Mouse (Mus musculus) heart, postnatal 36 days (tissue): Measurements from ENCODE around the gene P3h3. TPM values are rescaled to one million over a fixed set of nuclear protein-coding genes. Genes with fewer than 3 reads are reported as not detected.
"Not testable (repeated sequence)": the region's sequence is repeated elsewhere in the genome, so short reads cannot be mapped to it uniquely, and the experiment has no call there.

Source experiments
- DNase-seq, 2 experiments: peaks; one replicate each; pipeline ENCODE4 v3.0.0; 2021 to 2022
- intact Hi-C: fragments of 180-260 bp; cut with DNase I; formaldehyde crosslinking; loops from one replicate; pipeline ENCODE4 v1.15.1; 2025
- total RNA-seq, 2 experiments: library from RNA; stranded (reverse); gene quantifications; 2 replicates each; pipeline ENCODE4 v1.2.3; 2021

P3h3 gene
- total RNA-seq, 2 experiments from 2014 or later: 10.7 to 11.6 TPM

GRCm38 (mm10) chr6:124811701-124812560, 45.6 kb downstream of the P3h3 start:
- intact Hi-C loops: no loop called here
- no peak for DNase-seq

GRCm38 (mm10) chr6:124811403-124811665, 46.2 kb downstream of the P3h3 start:
- DNase-seq: no peak

GRCm38 (mm10) chr6:124810566-124811402, 46.8 kb downstream of the P3h3 start:
- DNase-seq, intact Hi-C loops: not testable (repeated sequence)

More at GRCm38 (mm10) chr6:124811403-124811665, 46.2 kb downstream of the P3h3 start:
- intact Hi-C loops: no loop called here

GRCm38 (mm10) chr6:124809775-124810538, 47.6 kb downstream of the P3h3 start:
- intact Hi-C loops: loop anchor here (5.0 kb wide), 1 partner anchor 108 kb away; no protein-coding TSS in a partner anchor
- no peak for DNase-seq

GRCm38 (mm10) chr6:124809052-124809774, 48.3 kb downstream of the P3h3 start:
- peak; percentile 81 to 88 for DNase-seq
- intact Hi-C loops: loop anchor here (5.0 kb wide), 1 partner anchor 107 kb away; no protein-coding TSS in a partner anchor

- peak; percentile 77 to 79 for DNase-seq
- intact Hi-C loops: loop anchor here (5.0 kb wide), 1 partner anchor 106 kb away; no protein-coding TSS in a partner anchor
Observed at GRCm38 (mm10) chr6:124808358-124809012, 49.1 kb downstream of the P3h3 start, which contains the start of gene Spsb2. Gene Spsb2, plus strand, starts transcription at chr6:124808661.

- intact Hi-C loops: loop anchor here (5.0 kb wide), 1 partner anchor 106 kb away; no protein-coding TSS in a partner anchor
- no peak for DNase-seq
Observed at GRCm38 (mm10) chr6:124807986-124808357, 49.6 kb downstream of the P3h3 start.

GRCm38 (mm10) chr6:124807366-124807765, 50.2 kb downstream of the P3h3 start:
- no peak for DNase-seq
- intact Hi-C loops: loop anchor here (5.0 kb wide), 1 partner anchor 105 kb away; no protein-coding TSS in a partner anchor

- no peak for DNase-seq
- intact Hi-C loops: loop anchor here (5.0 kb wide), 1 partner anchor 104 kb away; no protein-coding TSS in a partner anchor
Observed at GRCm38 (mm10) chr6:124806446-124807140, 51.0 kb downstream of the P3h3 start.

GRCm38 (mm10) chr6:124805341-124806321, 51.9 kb downstream of the P3h3 start:
- DNase-seq: peak; percentile 94 to 95
- intact Hi-C loops: loop anchor here (1.0 to 5.0 kb wide), 3 partner anchors 10 to 103 kb away; partner anchors contain the start of genes Atn1 and Gm45234

GRCm38 (mm10) chr6:124804341-124804740, 53.2 kb downstream of the P3h3 start:
- intact Hi-C loops: loop anchor here (2.0 kb wide), 1 partner anchor 48 kb away; the partner anchor contains the start of genes Atn1 and Gm45234
- no peak for DNase-seq

GRCm38 (mm10) chr6:124803691-124804090, 53.9 kb downstream of the P3h3 start:
- intact Hi-C loops: loop anchor here (2.0 kb wide), 1 partner anchor 47 kb away; the partner anchor contains the start of genes Atn1 and Gm45234
- not testable (repeated sequence) for DNase-seq

- intact Hi-C loops: no loop called here
- DNase-seq: no peak
Observed at GRCm38 (mm10) chr6:124803061-124803460, 54.5 kb downstream of the P3h3 start.

GRCm38 (mm10) chr6:124802400-124802799, 55.2 kb downstream of the P3h3 start:
- DNase-seq, intact Hi-C loops: not testable (repeated sequence)

GRCm38 (mm10) chr6:124796200-124796599, 61.4 kb downstream of the P3h3 start:
- intact Hi-C loops: no loop called here
- DNase-seq: no peak

- DNase-seq: no peak
- intact Hi-C loops: loop anchor here (1.0 kb wide), 1 partner anchor 10 kb away; no protein-coding TSS in a partner anchor
Observed at GRCm38 (mm10) chr6:124795781-124796180, 61.8 kb downstream of the P3h3 start.

GRCm38 (mm10) chr6:124791911-124792310, 65.6 kb downstream of the P3h3 start:
- intact Hi-C loops: no loop called here
- DNase-seq: no peak
